Mouse (Mus musculus) embryo, embryonic 10 days (tissue): ENCODE data around the gene Smagp.
A peak's percentile ranks its signal among the peaks of the same experiment; 100 is the strongest.
"Not testable (repeated sequence)": the region's sequence is repeated elsewhere in the genome, so short reads cannot be mapped to it uniquely, and the experiment has no call there.

Source experiments
- DNase-seq: peaks from one replicate; pipeline ENCODE4 v3.0.0-alpha.2; 2015; ENCODE audit warnings: low spot score

The Smagp gene

DNA sequence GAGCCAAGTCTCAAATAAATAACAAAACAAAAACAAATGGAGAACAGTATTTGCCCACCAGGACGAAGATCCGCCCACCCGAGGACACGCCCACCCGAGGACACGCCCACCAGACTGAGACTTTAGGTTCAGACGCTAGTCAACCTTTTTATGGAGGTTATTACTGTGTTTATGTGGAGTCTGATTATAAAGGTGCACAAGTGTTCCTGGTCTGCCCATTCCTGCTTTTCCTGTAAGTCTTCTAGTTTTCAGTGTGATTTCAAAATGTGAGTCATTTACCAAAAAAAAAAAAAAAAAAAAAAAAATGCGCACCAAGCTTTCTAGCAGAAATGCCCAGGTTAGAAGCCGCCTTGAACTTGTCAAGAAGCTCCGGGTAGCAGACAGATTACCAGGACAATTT lies 9.5 kb downstream of the Smagp start:
- DNase-seq = no peak

GRCm38 (mm10) chr15:100624435-100624834 lies 12.3 kb downstream of the Smagp start:
- DNase-seq = no peak

GRCm38 (mm10) chr15:100623754-100624153 lies 13.0 kb downstream of the Smagp start:
- DNase-seq = no peak

DNA sequence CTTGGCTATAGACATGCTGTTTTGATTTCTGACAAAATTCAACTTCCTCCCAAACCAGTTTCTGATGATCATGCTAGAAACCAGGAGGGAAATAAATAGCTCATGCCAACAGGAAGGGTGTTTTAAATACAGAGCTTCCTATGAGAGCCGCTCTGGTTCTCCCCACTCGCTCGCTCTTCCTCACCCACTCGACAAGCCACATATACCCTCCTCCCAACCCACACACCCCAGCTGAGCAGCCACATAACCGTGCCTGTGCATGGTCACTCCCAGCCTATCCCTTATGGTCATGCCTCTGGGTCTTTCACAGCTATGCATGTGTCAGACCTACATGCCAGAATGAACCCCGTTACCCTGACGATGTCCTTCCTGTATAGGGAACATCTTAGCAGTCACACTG lies 14.6 kb downstream of the Smagp start:
- no peak for DNase-seq

DNA sequence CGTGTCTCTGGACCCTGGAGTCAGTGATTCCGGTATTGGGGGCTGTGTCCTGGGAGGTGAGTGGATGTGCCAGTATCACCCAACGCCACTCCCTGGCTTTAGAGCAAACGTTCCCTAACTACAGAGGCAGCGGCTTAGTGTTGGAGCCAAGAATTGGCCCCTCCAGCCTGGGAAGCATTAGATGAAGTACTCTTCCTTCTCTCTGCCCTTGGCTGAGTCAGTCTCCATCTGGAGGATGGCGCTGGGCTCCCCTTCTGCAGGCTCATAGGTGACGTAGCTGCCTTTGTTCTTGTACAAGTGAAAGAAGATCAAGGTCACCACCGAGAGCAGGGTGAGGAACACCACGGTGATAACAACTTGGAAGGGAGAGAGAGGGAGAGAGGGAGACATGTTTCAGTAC lies 15.1 kb downstream of the Smagp start:
- DNase-seq = not testable (repeated sequence)

- no peak for DNase-seq
These were observed 17.5 kb downstream of the Smagp start for GRCm38 (mm10) chr15:100619200-100619599.

DNA sequence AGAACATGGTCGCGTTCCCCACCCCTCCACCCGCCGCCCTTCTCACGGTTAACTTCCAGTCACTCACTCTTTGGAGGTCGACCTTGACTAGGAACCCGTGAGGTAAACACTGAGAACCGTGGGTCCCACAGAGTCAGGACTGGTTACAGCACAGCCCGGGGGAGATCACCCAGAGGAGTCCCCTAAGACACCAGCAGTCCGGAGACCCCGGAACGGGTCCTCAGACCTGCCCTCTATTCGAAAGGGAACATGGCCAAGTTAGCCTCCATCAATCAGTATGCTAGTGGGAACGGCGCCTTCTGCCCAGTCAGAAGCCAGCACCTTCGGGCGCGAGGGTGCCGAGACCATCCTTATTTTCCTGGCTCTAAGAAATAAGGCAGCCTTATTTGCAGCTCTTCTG lies 20.5 kb downstream of the Smagp start:
- no peak for DNase-seq

GRCm38 (mm10) chr15:100615825-100616220 lies 20.9 kb downstream of the Smagp start:
- DNase-seq = peak; percentile 93

DNA sequence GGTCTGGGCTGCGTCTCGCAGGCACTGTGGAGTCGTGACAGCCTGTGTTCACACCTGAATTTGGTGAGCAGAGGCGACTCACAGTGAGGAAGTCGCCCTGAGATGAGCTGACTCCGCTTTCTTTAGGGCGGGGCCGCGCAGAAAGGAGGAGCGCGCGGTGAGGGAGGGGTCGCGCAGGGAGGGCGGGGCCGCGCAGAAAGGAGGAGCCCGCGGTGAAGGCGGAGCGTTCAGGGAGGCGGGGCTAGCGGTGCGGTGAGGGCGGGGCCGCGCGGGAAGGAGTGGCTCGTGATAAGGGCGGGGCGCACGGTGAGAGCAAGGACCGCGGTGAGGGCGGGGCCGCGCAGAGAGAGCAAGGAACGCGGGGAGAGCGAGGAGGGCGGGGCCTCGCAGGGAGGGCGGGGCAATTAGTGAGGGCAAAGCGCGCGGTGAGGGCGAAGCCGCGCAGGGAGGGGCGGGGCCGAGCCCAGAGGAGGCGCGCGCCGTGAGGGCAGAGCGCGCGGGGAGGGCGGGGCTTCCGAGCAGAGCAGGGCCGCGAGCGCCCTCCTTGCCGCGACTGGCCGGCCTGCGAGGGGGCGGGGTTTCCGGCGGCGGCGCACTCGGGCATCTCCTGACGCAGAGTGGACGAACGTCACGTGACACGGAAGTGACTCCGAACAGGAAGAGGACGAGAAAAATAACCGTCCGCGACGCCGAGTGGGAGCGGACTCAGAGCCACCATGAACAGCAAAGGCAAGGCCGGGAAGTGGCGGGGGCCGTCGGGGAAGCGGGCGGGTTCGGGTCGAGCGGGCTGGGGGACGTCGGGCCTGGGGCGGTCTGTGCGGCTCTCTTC lies 21.5 kb downstream of the Smagp start, which contains the start of gene Dazap2:
Gene Dazap2, plus strand, starts transcription at position 354 of the 829 bp plus-strand sequence.
- peak; percentile 98 for DNase-seq

- peak; percentile 45 for DNase-seq
These were observed 22.3 kb downstream of the Smagp start for GRCm38 (mm10) chr15:100614218-100614995.

DNA sequence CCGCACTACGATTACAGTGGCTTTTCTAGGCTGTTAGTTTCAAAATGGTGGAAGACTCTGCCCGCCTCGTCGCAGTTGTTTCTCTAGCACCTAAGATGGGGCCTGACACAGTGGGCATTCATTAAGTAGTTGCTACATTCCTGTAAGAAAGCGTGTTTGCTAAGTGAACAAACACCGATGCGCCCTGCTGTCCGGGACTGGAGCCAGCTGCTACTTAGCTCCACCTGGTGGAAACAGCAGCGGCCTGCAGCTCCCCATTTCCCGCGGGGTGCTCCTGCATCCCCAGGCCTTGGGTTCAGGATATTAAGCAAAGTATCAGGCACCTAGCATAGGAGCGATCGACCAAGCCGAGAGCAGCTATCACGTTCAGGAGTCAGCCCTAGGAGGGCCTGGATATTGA lies 23.2 kb downstream of the Smagp start:
- DNase-seq = peak; percentile 87

- DNase-seq = no peak
These were observed 24.3 kb downstream of the Smagp start for GRCm38 (mm10) chr15:100612432-100612831.

DNA sequence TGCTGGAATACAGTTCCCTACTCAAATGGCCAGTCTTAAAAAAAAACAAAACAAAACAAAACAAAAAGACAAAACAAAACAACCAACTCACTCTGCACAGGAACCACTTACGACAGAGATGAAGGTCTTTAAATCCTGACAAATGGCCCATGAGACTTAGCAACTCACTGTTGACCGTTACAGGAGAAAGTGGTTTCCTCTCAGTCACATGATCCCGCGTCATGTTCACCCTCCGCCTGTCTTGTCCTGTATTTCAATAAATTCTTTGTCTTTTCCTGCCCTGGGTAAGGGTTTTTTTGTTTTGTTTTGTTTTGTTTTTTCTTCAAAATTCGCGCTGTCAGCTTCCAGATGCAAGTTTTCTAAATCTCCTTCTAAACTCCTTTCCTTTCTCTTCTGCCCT lies 24.8 kb downstream of the Smagp start:
- no peak for DNase-seq

- not testable (repeated sequence) for DNase-seq
These were observed 30.1 kb downstream of the Smagp start for GRCm38 (mm10) chr15:100606677-100607076.

DNA sequence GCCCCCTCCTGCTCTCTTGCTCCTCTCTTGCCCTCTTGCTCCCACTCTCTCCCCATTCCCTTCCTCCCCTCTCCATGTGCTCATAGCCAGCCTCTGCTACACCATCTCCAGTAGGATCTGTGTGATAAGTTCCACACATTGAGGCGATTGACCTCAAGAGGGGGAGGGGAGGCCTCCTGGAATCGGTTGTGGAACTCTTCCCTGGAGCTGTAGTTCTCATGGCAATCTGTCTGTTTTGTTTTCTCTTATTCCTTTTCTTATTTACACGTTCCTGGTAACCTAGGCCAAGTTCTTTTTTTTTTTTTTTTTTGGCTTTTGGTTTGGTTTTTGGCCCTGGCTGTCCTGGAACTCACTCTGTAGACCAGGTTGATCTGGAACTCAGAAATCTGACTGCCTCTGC lies 35.1 kb downstream of the Smagp start:
- DNase-seq = no peak

GRCm38 (mm10) chr15:100600696-100601272 lies 36.0 kb downstream of the Smagp start:
- no peak for DNase-seq

GRCm38 (mm10) chr15:100600047-100600695 lies 36.6 kb downstream of the Smagp start:
- DNase-seq = peak; percentile 72

DNA sequence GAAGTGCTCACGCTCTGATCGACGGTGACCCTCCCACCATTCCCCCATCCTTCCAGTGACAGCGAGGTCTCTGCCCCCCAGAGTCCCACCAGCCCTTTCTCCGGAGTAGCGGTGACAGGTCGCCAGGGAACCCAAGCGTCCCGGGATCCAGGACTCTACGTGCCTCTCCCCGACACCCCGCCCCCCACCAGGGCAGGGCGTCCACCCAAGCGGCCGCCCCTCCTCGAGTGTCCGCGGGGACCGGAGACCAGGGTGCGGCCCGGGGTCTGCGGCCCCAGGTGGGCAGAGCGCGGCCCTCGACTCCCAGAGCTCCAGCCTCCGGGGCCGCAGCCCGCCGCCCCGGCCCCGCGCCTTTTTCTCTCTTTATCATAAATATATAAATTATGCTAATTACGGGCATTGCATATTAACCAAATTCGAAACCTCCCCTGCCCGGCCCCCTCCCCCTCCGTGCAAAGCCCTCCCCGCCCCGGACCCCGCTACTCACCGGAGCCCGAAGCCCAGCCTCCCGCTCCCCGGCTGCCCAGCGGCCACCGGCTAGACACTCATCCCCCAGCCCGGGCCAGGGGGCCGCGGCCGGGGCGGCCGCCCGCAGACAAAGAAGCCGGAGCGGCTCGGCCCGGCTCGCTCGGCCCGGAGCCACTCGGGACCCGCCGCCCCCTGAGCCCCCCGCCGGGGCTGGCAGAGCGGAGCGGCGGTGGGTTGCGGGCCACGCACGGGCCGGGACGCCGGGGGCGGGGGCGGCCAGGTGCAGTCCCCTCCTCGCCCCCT lies 37.3 kb downstream of the Smagp start, which contains the start of gene Pou6f1:
Gene Pou6f1, minus strand, starts transcription at position 709 of the 771 bp plus-strand sequence.
- DNase-seq = no peak

DNA sequence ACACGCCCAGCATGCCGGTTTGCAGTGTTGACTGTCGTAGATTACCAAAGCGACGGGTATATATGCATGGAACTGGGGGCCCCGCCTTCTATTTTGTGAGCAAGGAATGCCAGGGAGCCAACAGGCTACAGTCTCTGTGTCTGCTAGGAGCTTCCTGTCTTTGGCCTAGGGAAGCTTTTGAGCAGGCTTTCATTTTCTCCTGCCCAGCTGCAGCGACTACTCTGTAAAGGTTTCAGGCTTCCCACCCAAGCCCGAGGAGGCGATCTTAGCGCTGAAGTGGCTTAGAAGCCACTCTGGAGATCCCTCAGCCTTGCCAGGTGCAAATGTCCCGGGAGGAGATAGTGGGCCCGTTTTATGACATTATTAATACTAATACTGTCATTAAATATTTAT lies 37.9 kb downstream of the Smagp start:
- DNase-seq = peak; percentile 21

DNA sequence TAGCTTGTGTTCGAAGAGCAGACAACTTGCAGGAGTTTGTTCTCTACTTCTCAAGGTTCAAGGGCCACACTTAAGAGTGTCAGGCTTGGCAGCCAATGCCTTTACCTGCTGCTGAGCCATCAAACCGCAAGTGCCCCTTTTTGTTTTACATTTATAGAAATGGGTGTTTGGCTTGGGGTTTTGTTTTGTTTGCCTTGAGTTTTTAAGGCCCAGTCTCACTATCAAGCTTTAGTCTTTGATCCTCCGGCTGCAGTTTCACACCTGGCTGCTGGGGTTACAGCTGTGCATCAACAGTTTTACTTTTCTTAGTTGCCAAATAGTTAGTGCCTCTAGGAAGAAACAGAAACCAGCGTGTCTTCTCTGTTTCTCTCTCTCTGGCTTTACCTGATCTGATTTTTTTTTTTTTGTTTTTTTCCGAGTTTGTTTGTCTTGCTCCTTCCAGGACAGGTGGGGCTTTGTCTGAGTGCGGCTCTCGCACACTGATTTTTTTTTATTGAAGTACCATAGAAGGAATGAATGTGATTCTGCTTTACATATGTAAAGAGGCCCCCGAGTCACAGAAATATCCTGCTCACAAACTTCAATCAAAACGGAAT lies 38.4 kb downstream of the Smagp start:
- no peak for DNase-seq

GRCm38 (mm10) chr15:100592817-100593216 lies 43.9 kb downstream of the Smagp start:
- DNase-seq = no peak
